Mouse (Mus musculus) frontal cortex, postnatal 14 days (tissue): ENCODE data around the gene Dao.

Experiments used
- DNase-seq, 2 experiments: peaks; one replicate each; pipeline ENCODE4 v3.0.0; 2022; ENCODE audit warnings: low spot score in 2 of 2

Dao gene

DNA sequence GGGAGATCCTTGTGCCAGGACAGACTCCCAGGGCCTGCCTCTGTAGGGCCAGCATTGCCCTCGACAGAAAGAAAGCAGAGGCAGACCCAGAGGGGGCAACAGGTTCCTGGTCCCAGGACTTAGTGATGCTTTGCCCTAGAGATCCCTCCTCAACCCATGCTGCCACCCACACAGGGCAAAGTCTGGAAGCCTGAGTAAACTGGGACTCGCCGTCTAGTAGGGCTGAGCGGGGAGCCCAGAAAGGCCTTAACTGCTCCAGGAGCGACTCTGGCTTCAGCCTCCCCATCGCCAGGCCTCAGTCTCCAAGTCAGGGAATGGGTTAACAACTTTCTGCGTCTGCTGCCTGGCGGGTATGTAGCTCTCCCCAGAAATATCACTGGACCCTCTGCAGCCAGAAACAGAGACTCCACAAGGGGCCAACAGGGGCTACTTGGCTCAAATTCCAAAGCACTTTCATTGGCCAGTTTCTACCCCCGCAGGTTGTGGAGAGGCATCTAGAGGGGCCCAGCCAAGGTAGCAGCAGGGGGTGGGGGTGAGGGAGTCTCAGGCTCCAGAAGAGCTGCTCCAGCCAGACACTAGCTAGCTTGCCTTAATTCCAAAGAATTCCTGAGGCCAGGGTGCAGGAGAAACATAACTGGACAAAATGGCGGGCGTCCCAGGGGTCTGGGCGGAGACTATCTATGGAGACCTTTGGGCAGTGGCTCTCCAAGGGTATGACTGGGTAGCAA lies 23.9 kb downstream of the Dao start:
- no peak for DNase-seq

DNA sequence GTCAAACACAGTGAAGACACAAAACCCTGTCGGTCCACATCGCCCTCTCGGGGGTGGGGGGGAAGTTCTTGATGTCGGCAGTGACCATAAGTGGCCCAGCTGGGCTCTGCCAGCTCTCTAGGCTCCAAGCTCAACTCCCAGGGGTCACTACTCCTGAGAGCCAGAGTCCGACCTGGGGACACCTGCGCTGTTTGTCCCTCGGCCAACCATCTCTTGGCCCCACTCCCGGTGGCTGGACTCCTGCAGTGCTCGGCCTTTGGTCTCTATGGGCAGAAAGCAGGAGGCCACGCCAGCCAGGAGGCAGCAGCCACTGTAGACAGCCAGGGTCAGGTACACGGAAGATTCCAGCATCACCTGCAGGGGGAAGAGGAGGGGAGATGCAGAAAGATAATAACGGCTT lies 24.6 kb downstream of the Dao start:
- DNase-seq, result no peak

DNA sequence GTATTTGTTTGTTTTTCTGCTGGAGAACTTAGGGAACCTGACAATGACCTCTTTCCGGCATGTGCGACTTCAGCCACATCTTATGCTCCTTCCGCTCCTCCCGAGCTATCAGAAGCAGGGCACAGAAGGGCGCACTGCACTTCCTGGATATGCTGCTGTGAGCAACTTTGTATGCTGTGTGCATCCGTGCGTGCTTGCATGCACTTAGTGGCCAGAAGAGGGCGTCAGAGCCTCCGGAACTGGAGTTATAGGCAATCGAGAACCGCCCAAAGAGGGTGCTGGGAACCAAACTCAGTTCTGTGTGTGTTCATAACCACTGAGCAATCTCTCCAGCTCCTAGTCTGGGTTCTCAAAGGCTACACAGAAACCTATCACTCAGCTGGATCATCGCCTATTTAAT lies 27.1 kb downstream of the Dao start:
- DNase-seq, result no peak

DNA sequence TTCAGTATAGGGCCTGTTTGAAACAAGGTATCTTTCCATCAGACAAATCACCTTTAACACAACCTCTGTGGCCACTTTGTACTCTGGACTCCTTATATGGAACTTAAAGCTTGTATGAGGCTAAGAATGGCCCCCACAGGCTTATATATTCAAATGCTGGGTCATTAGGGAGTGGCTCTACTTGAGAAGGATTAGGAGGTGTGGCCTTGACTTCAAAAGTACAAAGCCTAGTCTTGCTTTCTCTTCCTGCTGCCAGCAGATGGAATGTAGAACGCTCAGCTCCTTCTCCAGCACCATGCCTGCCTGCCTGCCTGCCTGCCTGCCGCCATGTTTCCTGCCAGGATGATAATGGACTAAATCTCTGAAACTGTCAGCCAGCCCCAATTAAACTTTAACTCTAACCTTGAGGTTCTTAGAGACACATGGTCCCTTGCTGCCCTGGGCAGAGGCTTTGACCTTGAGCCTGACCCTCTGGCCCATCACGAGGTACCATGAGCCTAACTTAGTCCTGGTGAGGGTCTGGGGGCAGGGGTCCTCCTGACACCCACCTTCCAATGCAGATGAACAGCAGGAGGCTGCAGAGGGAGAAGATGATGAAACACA lies 28.8 kb downstream of the Dao start:
- no peak for DNase-seq

DNA sequence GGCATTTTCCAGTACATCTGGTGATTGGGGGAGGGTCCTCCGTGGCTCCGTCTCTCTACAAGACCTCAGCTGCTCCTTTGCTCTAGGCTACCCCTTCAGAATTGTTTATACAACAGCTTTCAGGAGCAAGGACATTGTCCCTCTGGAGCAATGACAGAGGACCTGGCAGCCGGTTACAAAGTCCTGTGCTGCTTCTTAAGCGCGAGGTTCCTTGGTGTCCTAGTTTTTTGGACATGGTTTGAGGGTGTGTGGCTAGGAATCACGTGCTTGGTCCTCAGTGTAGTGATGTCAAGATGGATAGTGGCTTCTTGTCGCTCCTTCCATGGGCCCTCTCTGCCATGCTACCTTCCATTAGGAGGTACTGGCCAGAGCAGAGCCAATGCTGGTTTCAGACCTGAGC lies 30.9 kb downstream of the Dao start:
- DNase-seq, result no peak

DNA sequence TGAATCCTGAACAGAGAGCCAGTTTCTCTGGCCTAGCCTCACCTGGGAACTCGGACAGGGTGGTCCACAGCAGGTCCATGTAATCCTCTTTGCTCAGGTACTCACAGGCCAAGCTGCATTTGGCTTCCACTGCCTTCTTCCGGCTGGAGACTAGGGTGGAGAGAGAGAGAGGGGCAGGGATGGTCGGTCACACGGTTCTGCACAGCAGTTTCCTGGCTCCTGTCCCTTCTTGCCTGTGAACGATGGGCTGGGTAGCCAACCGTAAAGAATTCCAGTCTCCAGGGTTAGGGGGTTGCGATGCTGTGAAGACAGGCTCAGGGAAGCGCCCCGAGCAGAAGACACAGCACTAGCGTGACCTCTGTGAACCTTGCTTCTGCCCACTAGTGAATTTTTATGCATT lies 31.6 kb downstream of the Dao start:
- no peak for DNase-seq

DNA sequence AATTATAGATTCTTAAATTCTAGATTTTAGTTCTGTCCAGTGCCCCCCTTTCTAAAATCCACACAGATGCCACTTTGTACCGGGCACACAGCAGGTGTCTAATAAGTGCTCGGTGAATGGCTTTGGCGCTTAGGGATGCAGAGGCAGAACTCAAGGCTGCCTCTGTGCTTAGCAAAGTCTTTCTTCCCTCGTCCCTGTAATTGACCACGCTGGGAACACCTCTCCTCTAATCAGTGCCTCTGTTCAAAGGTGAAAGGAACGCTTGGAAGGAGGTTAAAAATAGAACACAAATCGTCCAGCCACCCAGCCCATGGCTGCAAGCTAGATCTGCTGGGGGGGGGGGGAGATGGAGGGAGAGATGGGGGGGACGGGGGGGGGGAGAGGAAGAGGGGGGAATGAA lies 37.0 kb downstream of the Dao start:
- DNase-seq, result no peak

DNA sequence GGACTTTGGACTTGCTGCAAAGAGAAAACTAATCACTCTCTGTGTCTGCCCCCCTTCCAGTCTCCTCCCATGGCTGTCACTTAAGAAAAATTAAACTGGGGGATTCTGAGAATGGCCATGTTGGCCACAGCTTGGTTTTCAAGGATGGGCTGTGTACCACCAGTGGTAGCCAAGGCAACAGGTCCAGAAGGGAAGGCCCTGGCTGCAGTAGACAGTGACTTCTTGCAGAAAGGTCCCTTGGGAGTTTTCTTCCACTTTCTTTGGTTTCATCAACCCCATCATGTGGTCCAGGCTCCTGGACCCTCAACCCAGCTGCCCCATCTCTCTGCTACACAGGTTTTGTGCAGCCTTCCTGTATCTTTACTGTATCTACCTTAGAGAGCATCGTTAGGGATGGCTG lies 37.4 kb downstream of the Dao start:
- DNase-seq, result no peak

DNA sequence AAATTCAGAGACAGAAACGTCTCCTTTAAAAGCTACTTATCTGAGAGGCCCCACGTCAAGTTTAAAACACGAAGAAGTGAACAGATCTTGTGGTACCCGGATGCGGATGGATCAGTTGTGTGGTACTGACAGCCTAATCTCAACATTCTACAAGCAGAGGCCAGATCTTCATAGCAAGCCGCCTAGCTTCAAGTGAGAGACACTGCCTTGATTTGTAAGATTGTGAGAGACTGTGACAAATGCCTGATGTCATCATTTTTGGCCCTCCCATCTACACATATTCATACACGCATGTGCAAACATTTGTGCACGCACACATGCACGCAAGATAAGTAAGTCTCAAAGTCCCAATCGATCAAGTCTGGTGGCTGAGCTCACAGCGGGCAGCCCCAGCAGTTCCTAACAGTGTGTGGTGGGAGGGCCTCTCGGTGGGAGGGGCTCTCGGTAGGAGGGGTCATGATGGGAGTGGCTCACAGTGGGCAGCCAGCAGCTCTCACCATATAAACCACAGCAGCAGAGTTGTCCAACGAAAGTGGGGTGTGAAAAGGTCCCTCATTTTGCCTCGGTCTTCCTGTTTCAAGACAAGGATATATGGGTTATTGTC lies 37.9 kb downstream of the Dao start:
- no peak for DNase-seq

DNA sequence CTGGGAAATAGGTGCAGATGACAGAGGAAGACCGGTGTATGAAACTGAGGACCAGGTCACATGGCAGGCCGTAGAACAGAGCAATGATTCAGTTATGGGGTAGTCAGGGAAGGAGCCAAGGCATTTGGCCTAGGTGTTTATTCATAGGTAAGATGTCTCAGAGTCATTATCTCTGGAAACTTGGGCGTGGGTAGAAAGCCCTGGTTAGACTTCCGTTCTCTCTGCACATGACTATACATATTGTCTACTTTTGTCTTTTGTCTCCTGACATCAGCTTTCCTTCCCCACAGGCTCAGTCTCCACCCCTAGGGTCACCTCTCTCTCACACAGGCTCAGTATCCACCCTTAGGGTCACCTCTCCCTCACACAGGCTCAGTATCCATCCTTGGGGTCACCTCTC lies 40.3 kb downstream of the Dao start:
- DNase-seq, result no peak

DNA sequence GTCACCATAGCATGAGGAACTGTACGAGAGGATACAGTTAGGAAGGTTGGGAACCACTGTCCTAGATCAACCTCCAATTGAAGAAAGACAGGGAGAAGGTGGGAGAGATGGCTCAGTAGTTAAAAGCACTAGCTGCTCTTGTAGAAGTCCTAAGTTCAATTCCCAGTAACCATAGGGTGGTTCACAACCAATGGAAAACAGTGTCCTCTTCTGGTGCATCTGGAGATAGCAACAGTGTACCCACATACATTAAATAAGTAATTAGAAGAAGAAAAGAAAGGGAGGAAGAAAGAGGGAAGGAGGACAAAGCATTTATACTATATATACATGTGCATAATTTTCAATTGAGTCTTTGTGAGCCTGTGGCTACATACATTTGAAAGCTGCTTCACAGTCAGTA lies 41.6 kb downstream of the Dao start:
- no peak for DNase-seq

DNA sequence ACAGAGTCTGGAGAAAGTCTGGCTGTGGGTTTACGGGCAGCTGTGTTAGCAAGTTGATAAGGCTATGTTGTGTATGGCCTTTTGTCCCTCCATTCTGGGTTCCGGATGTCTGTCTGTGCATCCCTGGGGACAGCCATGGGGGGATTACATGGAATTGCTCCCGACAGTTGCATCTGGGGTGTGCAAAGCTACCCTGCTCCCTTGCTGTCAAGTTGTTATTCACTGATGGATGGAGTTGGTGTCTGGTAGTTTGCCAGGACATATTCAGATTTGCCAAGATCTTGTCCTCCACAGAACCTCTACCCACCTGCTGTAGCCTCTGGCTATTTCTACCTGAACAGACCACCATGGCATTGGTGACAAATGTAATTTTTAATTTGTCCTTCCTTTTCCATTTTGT lies 42.6 kb downstream of the Dao start:
- no peak for DNase-seq

DNA sequence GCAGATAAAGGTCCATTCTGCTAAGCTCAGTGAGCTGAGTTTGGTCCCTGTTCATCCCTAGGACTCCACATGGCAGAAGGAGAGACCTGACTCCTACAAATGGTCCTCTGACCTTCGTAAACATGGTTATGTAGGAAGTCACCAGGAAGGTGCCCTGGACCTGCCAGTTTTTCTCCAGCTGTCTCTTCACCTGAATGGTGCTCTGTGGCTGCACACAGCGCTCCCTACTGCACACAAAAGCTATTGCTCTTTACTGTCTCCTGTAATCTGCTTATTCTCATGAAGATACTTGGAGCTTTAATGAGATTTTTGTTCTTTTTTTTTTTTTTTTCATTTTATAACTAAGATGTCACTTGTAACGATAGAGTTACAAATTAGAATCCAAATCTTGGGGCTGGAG lies 43.1 kb downstream of the Dao start:
- no peak for DNase-seq

DNA sequence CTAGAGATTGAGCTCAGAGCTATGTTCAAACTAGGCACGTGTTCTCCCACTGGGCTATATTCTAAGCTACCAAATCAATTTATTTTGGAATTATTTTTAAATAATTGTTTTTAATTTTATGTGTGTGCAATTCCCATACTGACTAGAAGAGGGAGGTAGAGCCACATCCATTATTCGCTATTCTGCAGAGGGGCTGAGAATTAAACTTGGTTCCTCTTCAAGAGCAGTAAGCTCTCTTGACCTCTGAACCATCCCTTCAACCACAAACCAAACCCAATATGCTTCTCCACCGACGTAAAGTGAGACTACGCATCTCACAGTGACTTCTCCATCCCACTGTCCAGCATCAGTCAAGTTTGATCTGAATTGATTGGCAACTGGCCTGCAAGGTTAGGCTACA lies 43.7 kb downstream of the Dao start:
- no peak for DNase-seq

DNA sequence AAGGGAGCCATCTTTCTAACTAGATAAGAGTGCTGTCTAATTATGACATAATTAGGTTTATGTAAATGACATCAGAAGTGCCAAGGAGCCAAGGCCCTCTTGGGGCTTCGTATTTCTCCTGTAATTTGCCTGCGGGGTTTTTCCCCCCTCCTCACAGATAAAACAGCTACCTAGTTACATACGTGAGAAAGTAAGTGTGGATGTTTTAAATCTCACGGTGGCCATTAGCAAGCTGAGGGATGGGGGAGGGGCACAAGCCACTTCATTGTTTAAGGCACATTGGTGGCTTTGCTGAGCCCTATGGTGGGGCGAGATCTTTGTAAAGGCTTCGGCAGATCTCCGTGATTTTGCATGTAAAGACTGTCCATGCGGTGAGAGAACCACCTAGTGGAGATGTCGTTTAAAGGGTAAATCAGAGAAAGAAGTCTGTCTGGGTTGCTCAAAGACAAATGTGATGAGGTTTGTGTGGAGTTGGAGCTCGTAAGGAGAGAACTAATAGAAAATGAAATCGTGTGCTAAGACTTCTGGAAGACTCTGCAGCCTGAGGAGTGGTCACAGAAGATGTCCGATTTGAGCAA lies 45.3 kb downstream of the Dao start:
- DNase-seq, result no peak

DNA sequence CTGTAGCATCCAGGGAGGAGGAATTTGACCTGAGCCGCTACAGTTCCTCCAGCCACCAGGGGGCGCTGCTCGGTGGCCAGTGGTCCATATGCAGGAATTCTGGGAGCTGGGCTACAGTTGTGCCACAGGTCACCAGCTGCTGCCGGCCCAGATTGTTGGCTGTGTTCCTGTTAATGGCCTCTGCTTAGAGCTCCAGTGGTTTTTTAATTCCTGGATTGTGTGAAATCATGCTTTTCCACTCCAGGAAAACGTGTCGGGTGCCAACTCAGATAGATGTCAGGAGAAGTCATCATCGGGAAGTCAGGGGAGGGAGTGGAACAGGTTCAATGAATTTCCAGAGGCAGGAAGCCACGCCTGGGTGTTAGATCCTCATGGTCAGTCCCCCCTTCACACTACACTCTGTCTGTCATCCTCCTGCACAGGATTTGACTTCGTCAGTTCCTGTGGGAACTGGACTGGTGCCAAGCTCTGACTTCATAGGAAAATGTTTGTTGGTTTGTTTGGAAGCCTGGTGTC lies 48.8 kb downstream of the Dao start:
- no peak for DNase-seq

DNA sequence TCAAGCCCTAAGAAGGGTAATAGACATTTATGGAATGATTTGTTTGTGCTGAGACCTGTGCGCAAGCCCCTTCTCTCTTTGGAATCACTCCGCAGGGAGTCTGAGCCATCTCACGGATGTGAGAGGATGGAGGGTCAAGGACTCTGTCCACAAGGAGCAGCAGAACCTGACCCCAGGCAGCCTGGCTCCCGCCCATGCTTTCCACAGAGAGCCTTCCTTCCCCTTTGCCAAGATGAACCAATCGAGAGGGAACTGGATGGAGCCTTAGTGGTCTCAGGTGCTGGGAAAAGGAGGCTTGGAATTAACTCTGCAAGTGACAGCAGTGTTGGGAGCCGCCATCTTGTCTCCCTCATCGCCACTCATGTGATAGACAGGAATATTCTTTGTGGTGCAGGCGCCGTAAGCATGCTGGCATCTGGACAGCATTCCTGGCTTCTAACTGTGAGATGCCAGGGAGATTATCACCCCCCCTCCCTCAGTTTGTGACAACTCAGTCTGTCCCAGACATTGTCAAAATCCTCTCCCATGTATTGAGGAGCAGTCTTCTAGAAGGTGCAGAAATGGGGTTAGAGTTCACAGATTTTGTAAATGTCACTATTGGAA lies 53.7 kb downstream of the Dao start:
- DNase-seq, result no peak

DNA sequence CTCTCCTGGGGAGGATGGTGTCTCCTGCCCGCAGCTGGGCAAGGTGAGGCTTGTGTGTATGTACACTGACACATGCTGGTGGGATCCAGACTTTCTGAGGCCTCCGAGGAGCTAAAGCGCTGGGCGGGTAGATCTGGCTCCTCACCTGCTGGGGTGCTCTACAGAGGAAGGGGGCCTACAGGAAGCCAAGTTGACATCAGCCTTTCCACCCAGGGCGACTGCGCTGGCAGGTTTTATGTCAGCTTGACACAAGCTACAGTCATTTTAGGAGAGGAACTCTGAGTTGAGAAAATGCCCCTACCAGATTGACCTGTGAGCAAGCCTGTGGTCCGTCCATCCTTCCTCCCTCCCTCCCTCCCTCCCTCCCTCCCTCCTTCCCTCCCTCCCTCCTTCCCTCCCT lies 58.2 kb downstream of the Dao start:
- DNase-seq, result no peak

DNA sequence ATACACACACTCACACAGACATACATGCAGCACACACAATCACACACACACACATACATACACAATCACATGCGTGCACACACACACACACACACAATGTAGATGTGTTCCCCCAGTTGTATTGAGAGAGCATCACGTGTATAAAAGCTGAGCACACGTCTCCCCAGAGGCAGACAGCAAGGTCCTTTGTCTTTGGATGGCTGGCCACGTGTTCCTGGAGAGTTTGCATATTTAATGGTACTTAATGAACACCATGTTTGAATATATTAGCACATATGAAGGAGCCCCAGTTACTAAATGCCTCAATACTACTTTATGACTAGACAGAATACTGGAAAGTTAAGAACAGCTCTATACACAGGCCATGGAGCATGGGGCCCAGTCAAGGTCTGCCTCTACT lies 60.5 kb downstream of the Dao start:
- no peak for DNase-seq

DNA sequence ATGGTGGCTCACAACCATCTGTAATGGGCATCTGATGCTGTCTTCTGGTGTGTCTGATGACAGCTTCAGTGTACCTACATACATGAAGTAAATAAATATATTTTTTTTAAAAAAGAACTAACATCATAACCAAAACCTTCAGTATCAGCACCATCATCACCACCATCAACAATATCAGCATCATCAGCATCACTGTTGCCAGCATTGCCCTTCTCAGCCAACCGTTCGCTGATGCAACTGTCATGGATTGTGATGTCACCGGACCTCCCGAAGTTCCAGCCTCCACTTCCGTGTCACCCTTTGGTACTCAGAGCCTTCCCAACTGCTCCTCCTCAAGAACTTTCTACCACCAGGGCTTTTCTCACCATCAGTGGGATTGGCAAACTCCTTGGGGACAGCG lies 61.7 kb downstream of the Dao start, which contains the start of gene Usp30:
Gene Usp30, plus strand, starts transcription at position 301 of the 400 bp plus-strand sequence.
- DNase-seq, result no peak

DNA sequence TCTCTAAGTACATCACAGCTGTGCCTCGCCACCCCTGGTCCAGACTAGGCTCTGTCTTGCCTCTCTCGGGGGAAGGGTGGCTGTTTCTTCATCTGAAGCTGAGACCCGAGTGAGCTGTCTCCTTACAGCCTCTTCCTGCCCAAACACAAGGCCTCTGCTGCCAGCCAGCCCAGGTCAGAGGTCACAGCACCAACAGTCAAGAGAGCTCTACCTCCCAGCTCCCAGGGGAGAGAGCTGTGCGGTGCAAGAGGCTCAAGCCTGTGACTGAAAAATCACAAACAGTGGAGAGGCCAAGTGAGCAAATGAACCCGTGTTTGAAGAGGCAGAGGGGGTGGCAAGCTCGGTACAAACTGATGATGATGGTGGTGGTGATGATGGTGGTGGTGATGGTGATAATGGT lies 63.1 kb downstream of the Dao start:
- DNase-seq, result no peak

DNA sequence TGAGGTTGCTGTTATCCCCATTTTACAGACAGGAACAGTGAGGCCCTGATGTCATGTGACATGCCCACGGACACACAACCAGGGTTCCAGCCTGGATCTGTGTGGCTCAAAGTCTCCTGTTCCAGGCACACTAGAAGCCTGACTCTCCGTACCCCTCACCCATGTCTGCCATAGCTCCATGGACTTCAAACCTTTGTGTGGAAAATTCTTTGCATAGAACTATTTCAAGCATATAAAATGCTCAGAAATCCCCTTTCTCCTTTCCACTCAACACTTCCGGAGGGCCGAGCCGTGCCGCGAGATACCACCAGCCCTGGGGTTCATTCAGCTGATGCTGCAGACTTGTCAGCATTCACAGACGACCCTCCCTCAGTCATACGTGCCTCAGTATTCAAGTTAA lies 64.0 kb downstream of the Dao start:
- DNase-seq, result no peak

DNA sequence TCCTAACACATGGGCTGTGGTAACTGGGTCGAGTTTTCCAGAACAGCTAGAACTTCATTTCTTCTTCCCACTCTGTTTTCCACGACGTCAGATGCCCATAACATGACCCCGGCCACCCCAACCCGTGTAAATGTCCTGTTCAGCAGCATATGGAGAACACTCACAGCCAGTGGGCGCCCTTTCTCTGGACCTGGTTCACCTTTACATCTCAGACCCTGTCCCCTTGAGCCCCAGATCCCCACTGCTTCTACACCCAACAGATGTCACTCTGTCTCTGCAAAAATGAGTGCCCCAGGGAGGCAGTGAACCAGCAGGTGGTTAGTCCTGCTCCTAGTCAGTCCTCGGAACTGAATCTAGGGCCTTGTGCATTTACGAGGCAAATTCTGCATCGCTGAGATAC lies 64.5 kb downstream of the Dao start:
- DNase-seq, result no peak
